Mouse (Mus musculus) MEL (cell line): ENCODE measurements around the gene Spata31d1d. TPM values are rescaled to one million over a fixed set of nuclear protein-coding genes. Genes with fewer than 3 reads are reported as not detected.
A peak's percentile ranks its signal among the peaks of the same experiment; 100 is the strongest.

Experiments
- DNase-seq: peaks from one replicate; pipeline ENCODE4 v3.0.0; 2011; ENCODE audit warnings: low read depth, low spot score
- H3K27ac ChIP-seq: 2 replicates; pipeline ENCODE4 v1.5.1; 2012; ENCODE audit warnings: low read depth, mild to moderate bottlenecking, control low read depth, low read length, moderate library complexity; ENCODE audit not compliant: control insufficient read depth
- H3K27me3 ChIP-seq, 2 experiments: fragments of 150-350 bp in 1 of 2; sonication (generic) in 1 of 2; 2 replicates each; pipeline ENCODE4 v1.6.1; 2012; ENCODE audit warnings: low read length in 2 of 2, mild to moderate bottlenecking in 2 of 2, improper control_type of control experiment in 1 of 2, moderate library complexity in 1 of 2; ENCODE audit not compliant: insufficient read depth in 2 of 2, control insufficient read depth in 1 of 2
- H3K36me3 ChIP-seq, 2 experiments: 2 replicates each; pipeline ENCODE4 v1.6.1; 2012 to 2014; ENCODE audit warnings: low read length in 2 of 2, improper control_type of control experiment in 1 of 2, inconsistent platforms in 1 of 2, mild to moderate bottlenecking in 1 of 2; ENCODE audit not compliant: insufficient read depth in 2 of 2, control insufficient read depth in 1 of 2
- H3K4me1 ChIP-seq, 2 experiments: fragments of 150-350 bp in 1 of 2; sonication (generic) in 1 of 2; 2 replicates each; pipeline ENCODE4 v1.6.1; 2012; ENCODE audit warnings: low read length in 2 of 2, improper control_type of control experiment in 1 of 2, mild to moderate bottlenecking in 1 of 2; ENCODE audit not compliant: insufficient read depth in 2 of 2, control insufficient read depth in 1 of 2
- H3K4me3 ChIP-seq, 2 experiments: fragments of 150-350 bp in 1 of 2; sonication (generic) in 1 of 2; 2 replicates each; pipeline ENCODE4 v1.5.1; 2012; ENCODE audit warnings: low read depth in 2 of 2, low read length in 2 of 2, mild to moderate bottlenecking in 2 of 2, moderate library complexity in 2 of 2, control low read depth in 1 of 2, improper control_type of control experiment in 1 of 2; ENCODE audit not compliant: control insufficient read depth in 1 of 2, insufficient read depth in 1 of 2
- H3K79me2 ChIP-seq: 2 replicates; pipeline ENCODE4 v1.6.1; 2012; ENCODE audit warnings: mild to moderate bottlenecking, low read length, moderate library complexity; ENCODE audit not compliant: control insufficient read depth, poor library complexity, insufficient read depth
- H3K9ac ChIP-seq: 2 replicates; pipeline ENCODE4 v1.6.1; 2012; ENCODE audit warnings: low read depth, mild to moderate bottlenecking, control low read depth, low read length, moderate library complexity; ENCODE audit not compliant: control insufficient read depth, poor library complexity, severe bottlenecking
- H3K9me3 ChIP-seq: fragments of 150-350 bp; sonication (generic); replicated peaks from 2 replicates; pipeline ENCODE4 v1.6.1; 2012; ENCODE audit warnings: mild to moderate bottlenecking, low read length, improper control_type of control experiment, moderate library complexity; ENCODE audit not compliant: insufficient read depth
- CTCF ChIP-seq, 3 experiments: IDR thresholded peaks in 2 of 3; conservative IDR thresholded peaks in 1 of 3; 2 replicates each; pipeline ENCODE4 v1.5.1; 2011 to 2012; ENCODE audit warnings: low read length in 3 of 3, low read depth in 2 of 3, mild to moderate bottlenecking in 2 of 3, improper control_type of control experiment in 1 of 3, inconsistent platforms in 1 of 3, mixed read lengths in 1 of 3, moderate library complexity in 1 of 3; ENCODE audit not compliant: control insufficient read depth in 1 of 3, insufficient read depth in 1 of 3, poor library complexity in 1 of 3, severe bottlenecking in 1 of 3
- E2F4 ChIP-seq: IDR thresholded peaks from 2 replicates; pipeline ENCODE4 v1.6.1; 2011; ENCODE audit warnings: low read depth, low read length, improper control_type of control experiment, borderline replicate concordance
- ETS1 ChIP-seq: IDR thresholded peaks from 2 replicates; pipeline ENCODE4 v1.6.1; 2012; ENCODE audit warnings: low read depth, mild to moderate bottlenecking, inconsistent platforms, low read length, improper control_type of control experiment, moderate library complexity
- GABPA ChIP-seq: IDR thresholded peaks from 2 replicates; pipeline ENCODE4 v1.6.1; 2012; ENCODE audit warnings: low read depth, mild to moderate bottlenecking, inconsistent platforms, low read length, improper control_type of control experiment, moderate library complexity
- HCFC1 ChIP-seq: IDR thresholded peaks from 2 replicates; pipeline ENCODE4 v1.6.1; 2012; ENCODE audit warnings: low read depth, mild to moderate bottlenecking, inconsistent platforms, low read length, improper control_type of control experiment, moderate library complexity
- JUND ChIP-seq: IDR thresholded peaks from 2 replicates; pipeline ENCODE4 v1.6.1; 2011; ENCODE audit warnings: low read depth, mild to moderate bottlenecking, improper control_type of control experiment, low read length
- KAT2A ChIP-seq: conservative IDR thresholded peaks from 2 replicates; pipeline ENCODE4 v1.6.1; 2012; ENCODE audit warnings: low read depth, low read length, improper control_type of control experiment, inconsistent platforms
- MAFK ChIP-seq: IDR thresholded peaks from 2 replicates; pipeline ENCODE4 v1.6.1; 2011; ENCODE audit warnings: low read depth, mild to moderate bottlenecking, low read length, improper control_type of control experiment, borderline replicate concordance
- MAX ChIP-seq: IDR thresholded peaks from 2 replicates; pipeline ENCODE4 v1.6.1; 2011; ENCODE audit warnings: low read length, improper control_type of control experiment
- MAZ ChIP-seq: IDR thresholded peaks from 2 replicates; pipeline ENCODE4 v1.6.1; 2012; ENCODE audit warnings: low read depth, mild to moderate bottlenecking, inconsistent platforms, low read length, improper control_type of control experiment
- MXI1 ChIP-seq: IDR thresholded peaks from 2 replicates; pipeline ENCODE4 v1.6.1; 2011; ENCODE audit warnings: mild to moderate bottlenecking, low read depth, low read length, improper control_type of control experiment
- MYB ChIP-seq: IDR thresholded peaks from 2 replicates; pipeline ENCODE4 v1.6.1; 2011; ENCODE audit warnings: mild to moderate bottlenecking, low read depth, low read length, improper control_type of control experiment
- MYC ChIP-seq: IDR thresholded peaks from 2 replicates; pipeline ENCODE4 v1.6.1; 2011; ENCODE audit warnings: low read depth, mild to moderate bottlenecking, low read length, improper control_type of control experiment, moderate library complexity
- POLR2A ChIP-seq, 2 experiments: IDR thresholded peaks; 2 replicates each; pipeline ENCODE4 v1.6.1; 2011 to 2012; ENCODE audit warnings: low read length in 2 of 2, mild to moderate bottlenecking in 2 of 2, control low read depth in 1 of 2, improper control_type of control experiment in 1 of 2, low read depth in 1 of 2, moderate library complexity in 1 of 2; ENCODE audit not compliant: control insufficient read depth in 1 of 2, insufficient read depth in 1 of 2, poor library complexity in 1 of 2
- SIN3A ChIP-seq: IDR thresholded peaks from 2 replicates; pipeline ENCODE4 v1.6.1; 2012; ENCODE audit warnings: low read length, improper control_type of control experiment, inconsistent platforms
- SMC3 ChIP-seq: IDR thresholded peaks from 2 replicates; pipeline ENCODE4 v1.6.1; 2011; ENCODE audit warnings: low read depth, low read length, improper control_type of control experiment
- TAL1 ChIP-seq: IDR thresholded peaks from 2 replicates; pipeline ENCODE4 v1.6.1; 2012; ENCODE audit warnings: mild to moderate bottlenecking, inconsistent platforms, low read length, moderate library complexity, mixed read lengths
- TCF12 ChIP-seq: IDR thresholded peaks from 2 replicates; pipeline ENCODE4 v1.6.1; 2014; ENCODE audit warnings: low read depth, mild to moderate bottlenecking, inconsistent platforms, low read length, improper control_type of control experiment, moderate library complexity
- UBTF ChIP-seq: IDR thresholded peaks from 2 replicates; pipeline ENCODE4 v1.6.1; 2012; ENCODE audit warnings: low read depth, mild to moderate bottlenecking, inconsistent platforms, low read length, improper control_type of control experiment, moderate library complexity, borderline replicate concordance; ENCODE audit not compliant: insufficient read depth
- USF1 ChIP-seq: IDR thresholded peaks from 2 replicates; pipeline ENCODE4 v1.6.1; 2014; ENCODE audit warnings: low read depth, mild to moderate bottlenecking, inconsistent platforms, low read length, improper control_type of control experiment, moderate library complexity
- ZC3H11A ChIP-seq: IDR thresholded peaks from 2 replicates; pipeline ENCODE4 v1.6.1; 2012; ENCODE audit warnings: low read depth, mild to moderate bottlenecking, inconsistent platforms, low read length, improper control_type of control experiment
- ZKSCAN1 ChIP-seq: IDR thresholded peaks from 2 replicates; pipeline ENCODE4 v1.6.1; 2012; ENCODE audit warnings: low read depth, mild to moderate bottlenecking, inconsistent platforms, low read length, improper control_type of control experiment, moderate library complexity
- polyA plus RNA-seq, 2 experiments: library from polyadenylated mRNA; stranded (reverse) in 1 of 2; unstranded in 1 of 2; fragments of >175 nt in 1 of 2; fragments of >200 nt in 1 of 2; gene quantifications; 2 replicates each; pipeline versions ENCODE4 v1.2.1 to v1.2.4; 2012; ENCODE audit warnings: low replicate concordance in 2 of 2, low read depth in 1 of 2; ENCODE audit not compliant: insufficient read length in 2 of 2, insufficient read depth in 1 of 2, missing spikeins in 1 of 2
- total RNA-seq: library from RNA; depleted of rRNA; stranded (reverse); fragments of 300-350 nt; gene quantifications from 2 replicates; pipeline ENCODE4 v1.2.3, GENCODE M21; 2012

The Spata31d1d gene
- total and polyA plus RNA-seq, 3 experiments: not detected

GRCm38 (mm10) chr13:59775168-59775567 is 43.6 kb upstream of the Spata31d1d start:
- peaks cover 15 to 25% of the 10 kb centered on the region in 2 experiments for H3K36me3 ChIP-seq
- no peaks in the 10 kb centered on the region; the same call in 1 of the 2 replicates for H3K79me2 ChIP-seq
- H3K27ac ChIP-seq: no peak overlapping the region

GRCm38 (mm10) chr13:59771257-59771656 is 39.7 kb upstream of the Spata31d1d start:
- H3K9ac ChIP-seq: peak overlapping the region; percentile 90
- peaks cover 17 to 26% of the 10 kb centered on the region in 2 experiments; a peak in 3 of 4 replicates for H3K4me1 ChIP-seq
- peaks cover 34% of the 10 kb centered on the region for H3K79me2 ChIP-seq
- no peaks in the 10 kb centered on the region for H3K27me3 ChIP-seq
- DNase-seq: peak; percentile 93
- TF ChIP-seq SIN3A: peak; percentile 85
- 0 out of 2 replicates have a peak, but pooled peaks have one; percentile 2 for TF ChIP-seq USF1
- TF ChIP-seq POLR2A (IDR thresholded peaks at IDR 0.05; ENCODE audit: control insufficient read depth in 1 of 2, insufficient read depth in 1 of 2, low read depth in 1 of 2, low read length in 2 of 2, poor library complexity in 1 of 2): peak in 1 of 2 experiments; percentile 32; a peak in 1 of 4 replicates
- TF ChIP-seq HCFC1: peak; percentile 50; the same call in 1 of the 2 replicates
- no peak for TF ChIP-seq KAT2A
- peak; percentile 97 for TF ChIP-seq ETS1
- TF ChIP-seq JUND: no peak
- TF ChIP-seq MAX: peak; percentile 35
- no peak for TF ChIP-seq CTCF (IDR thresholded peaks at IDR 0.05 in 2 of 3, conservative IDR thresholded peaks at IDR 0.05 in 1 of 3; ENCODE audit: control insufficient read depth in 1 of 3, insufficient read depth in 1 of 3, low read depth in 2 of 3, low read length in 3 of 3, poor library complexity in 1 of 3, severe bottlenecking in 1 of 3)
- TF ChIP-seq ZC3H11A: no peak
- TF ChIP-seq UBTF: no peak
- no peak for TF ChIP-seq MAFK
- TF ChIP-seq MXI1: peak; percentile 81
- no peak for TF ChIP-seq TCF12
- 0 out of 2 replicates have a peak, but pooled peaks have one; percentile 2 for TF ChIP-seq TAL1
- TF ChIP-seq MYC: 0 out of 2 replicates have a peak, but pooled peaks have one; percentile 18
- peak overlapping the region; percentile 100 for H3K27ac ChIP-seq
- H3K4me3 ChIP-seq: peak overlapping the region; percentile 41 to 72
- H3K36me3 ChIP-seq: peaks cover 10 to 33% of the 10 kb centered on the region in 2 experiments
- H3K9me3 ChIP-seq: no peaks in the 10 kb centered on the region

More at GRCm38 (mm10) chr13:59775168-59775567, 43.6 kb upstream of the Spata31d1d start:
- no peaks in the 10 kb centered on the region for H3K27me3 ChIP-seq
- TF ChIP-seq TCF12 (no peak), ZKSCAN1 (no peak), SMC3 (no peak), TAL1 (no peak), E2F4 (no peak), MAZ (no peak), MYB (no peak), HCFC1 (no peak), UBTF (no peak), GABPA (no peak)
- TF ChIP-seq, all 39 proteins: peak for 0
- no peak for DNase-seq
- Histone ChIP-seq H3K9me3 (no peaks in the 10 kb centered on the region), H3K9ac (no peak overlapping the region), H3K4me1 (peaks cover 7 to 8% of the 10 kb centered on the region in 2 experiments; a peak in 2 of 4 replicates), H3K4me3 (no peak overlapping the region)
